Mouse (Mus musculus): ENCODE data around the gene Ccdc113.
"Not testable (repeated sequence)": the region's sequence is repeated elsewhere in the genome, so short reads cannot be mapped to it uniquely, and the experiment has no call there.

Ccdc113 gene

DNA sequence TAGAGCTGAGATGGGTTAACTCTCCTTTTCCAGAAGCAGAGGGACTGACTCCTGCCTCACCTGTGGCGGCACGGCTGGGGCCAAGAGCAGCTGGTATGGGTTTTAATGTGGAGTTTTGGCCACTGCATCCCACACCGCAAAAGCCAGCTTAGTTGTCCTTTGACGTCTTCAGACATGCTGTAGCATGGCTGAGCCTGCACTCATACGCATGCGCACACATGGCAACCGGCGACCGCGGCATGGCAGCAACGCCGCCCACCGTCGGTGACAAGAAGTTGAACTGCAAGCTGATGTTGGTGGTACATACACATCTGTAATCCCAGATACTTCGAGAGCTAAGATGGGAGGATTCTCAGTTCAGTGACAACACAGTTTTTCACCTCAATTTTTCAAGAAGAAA lies 67.4 kb downstream of the Ccdc113 start:
- in situ Hi-C loops (cut with MseI, MboI): loop anchor here (5.0 kb wide), 1 partner anchor 96 kb away; no protein-coding TSS in a partner anchor

DNA sequence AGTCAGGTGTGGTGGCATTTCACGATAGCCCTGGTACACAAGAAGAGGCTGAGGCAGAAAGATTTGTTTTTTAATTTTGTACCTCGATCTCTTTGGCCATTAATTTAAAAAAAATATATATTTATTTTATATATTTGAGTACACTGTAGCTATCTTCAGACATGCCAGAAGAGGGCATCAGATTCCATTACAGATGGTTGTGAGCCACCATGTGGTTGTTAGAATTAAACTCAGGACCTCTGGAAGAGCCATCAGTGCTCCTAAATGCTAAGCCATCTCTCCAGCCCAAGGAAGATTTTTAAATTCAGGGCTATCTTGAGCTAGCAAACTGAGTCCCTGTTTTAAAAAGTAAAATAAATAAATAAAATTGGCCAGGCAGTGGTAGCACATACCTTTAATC lies 68.3 kb downstream of the Ccdc113 start:
- in situ Hi-C loops (cut with MseI, MboI): loop anchor here (5.0 kb wide), 1 partner anchor 95 kb away; no protein-coding TSS in a partner anchor

DNA sequence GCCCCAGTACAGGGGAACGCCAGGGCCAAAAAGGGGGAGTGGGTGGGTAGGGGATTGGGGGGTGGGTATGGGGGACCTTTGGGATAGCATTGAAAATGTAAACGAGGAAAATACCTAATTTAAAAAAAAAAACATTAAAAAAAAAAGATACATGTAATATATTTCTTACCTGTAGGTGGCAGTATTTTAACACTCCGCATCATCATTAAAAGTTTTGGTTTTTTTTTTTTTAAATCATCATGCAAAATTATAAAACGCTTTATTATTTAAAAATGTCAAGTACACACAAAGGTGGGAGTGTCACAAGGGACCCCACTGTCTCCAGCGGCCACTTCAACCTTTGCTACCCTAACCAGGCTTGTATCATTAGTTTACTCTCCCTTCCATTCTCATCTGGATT lies 72.6 kb downstream of the Ccdc113 start:
- in situ Hi-C loops (cut with MseI, MboI): not testable (repeated sequence)

DNA sequence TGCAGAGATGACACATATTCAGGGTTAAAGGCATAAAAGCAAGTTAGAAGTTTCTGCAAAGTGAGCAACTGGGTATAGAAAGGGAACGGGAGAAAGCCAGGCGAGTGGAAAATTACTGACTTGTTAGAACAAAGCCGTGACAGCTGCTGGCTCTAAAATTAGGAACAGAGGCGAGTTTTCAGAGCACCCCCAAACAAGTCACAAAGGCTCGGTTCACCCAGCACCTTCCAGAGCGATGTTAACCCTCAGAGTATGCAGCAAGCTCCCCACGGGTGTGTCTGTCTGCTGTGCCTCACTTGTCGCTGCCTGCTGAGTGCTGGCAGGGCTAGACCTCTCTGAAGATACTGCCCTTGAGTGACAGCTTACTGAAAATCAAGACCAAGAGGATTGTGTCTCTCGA lies 73.3 kb downstream of the Ccdc113 start:
- in situ Hi-C loops (cut with MseI, MboI): no loop called here

Measured in mouse trophoblast stem cell (cell line).